ENCODE assay signal across 30 mouse cellular contexts in genomic region chr2:130897856-130898255, GRCm38 (mm10). TPM values are rescaled to one million over a fixed set of nuclear protein-coding genes. Genes with fewer than 3 reads are reported as not detected.
DNase-seq lines count a peak whose midpoint lies in the region; ATAC-seq and TF ChIP-seq lines count a peak whose summit lies in the region.
"Had no signal": no experiment of that assay in that cellular context is flagged by ENCODE, and none has a peak within 500 bp of the region (broad histone marks: within the 10 kb centered on the region; RNA-seq: fewer than 3 reads in every experiment).

No protein-coding gene starts in this region.

- DNase-seq in kidney, adult 2 months = peak; percentile 79
- DNase-seq in kidney, postnatal 0 days (ENCODE audit: low spot score) = no peak
- no peak for DNase-seq in liver, embryonic 11.5 days (ENCODE audit: low spot score)
- DNase-seq in liver, postnatal 0 days = no peak
- DNase-seq in right cerebral cortex, postnatal 14 days = no peak
- no peak for DNase-seq in forebrain, postnatal 0 days
- DNase-seq in heart, embryonic 10.5 days (ENCODE audit: low spot score) = no peak
- DNase-seq: adrenal gland, adult 2 months; cerebellum, adult 11 months; cerebellum, adult 9-11 months; gastrocnemius, postnatal 25 days; heart, adult 2 months; heart, postnatal 36 days; lung, postnatal 36 days; right cerebral cortex, postnatal 4 days; thymus, adult 2 months; thymus, postnatal 4 days had no signal

- WGBS in kidney, adult 2 months = 54% methylated on average over 2 of the region's 2 CpGs
- 84% methylated on average over 2 of the region's 2 CpGs for WGBS in kidney, embryonic 14.5 days
- WGBS in kidney, postnatal 0 days = 74% methylated on average over 2 of the region's 2 CpGs
- WGBS in liver, embryonic 11.5 days = 82% methylated on average over 2 of the region's 2 CpGs
- WGBS in liver, postnatal 0 days (ENCODE audit: insufficient replicate concordance) = 49% methylated on average over 2 of the region's 2 CpGs
- 71% methylated on average over 2 of the region's 2 CpGs for WGBS in forebrain, postnatal 0 days
- WGBS in heart, embryonic 10.5 days = 78% methylated on average over 2 of the region's 2 CpGs

- ATAC-seq in kidney, embryonic 14.5 days (ENCODE audit: low FRiP score, low TSS enrichment) = no peak
- peak; percentile 36; the same call in 1 of the 2 replicates for ATAC-seq in kidney, postnatal 0 days (replicated peaks; ENCODE audit: low FRiP score, low read depth)
- ATAC-seq in liver, embryonic 11.5 days (replicated peaks; ENCODE audit: low FRiP score) = peak; percentile 68
- ATAC-seq in liver, postnatal 0 days = peak; percentile 98
- ATAC-seq in forebrain, postnatal 0 days = no peak
- ATAC-seq: forebrain, embryonic 16.5 days; inflammation-experienced regulatory T-cells, adult 6 months; midbrain, embryonic 15.5 days; Patski had no signal

- peaks cover 21% of the 10 kb centered on the region; the same call in 1 of the 2 replicates for H3K4me1 ChIP-seq in kidney, adult 2 months (ENCODE audit: control insufficient read depth, insufficient read depth, low read length)
- H3K4me1 ChIP-seq in kidney, embryonic 14.5 days (ENCODE audit: control insufficient read depth, insufficient read depth, low read length) = no peaks in the 10 kb centered on the region
- no peaks in the 10 kb centered on the region for H3K4me1 ChIP-seq in kidney, postnatal 0 days (replicated peaks; ENCODE audit: insufficient read depth, low read length)
- no peaks in the 10 kb centered on the region for H3K4me1 ChIP-seq in liver, embryonic 11.5 days (replicated peaks; ENCODE audit: control insufficient read depth, insufficient read depth, low read length)
- peaks cover 11% of the 10 kb centered on the region for H3K4me1 ChIP-seq in liver, postnatal 0 days (ENCODE audit: insufficient read depth)
- 0 out of 2 replicates have a peak, but pooled peaks cover 3% of the 10 kb centered on the region for H3K4me1 ChIP-seq in forebrain, postnatal 0 days (ENCODE audit: insufficient read depth)
- no peaks in the 10 kb centered on the region for H3K4me1 ChIP-seq in heart, embryonic 10.5 days
- H3K4me1 ChIP-seq: forebrain, embryonic 10.5 days; heart, embryonic 15.5 days; limb, embryonic 13.5 days; lung, embryonic 15.5 days; midbrain, embryonic 15.5 days; stomach, embryonic 15.5 days had no signal

- no peak overlapping the region for H3K4me2 ChIP-seq in kidney, embryonic 14.5 days (replicated peaks; ENCODE audit: low read depth, low read length)
- H3K4me2 ChIP-seq in kidney, postnatal 0 days (ENCODE audit: low read length) = no peak overlapping the region
- H3K4me2 ChIP-seq in liver, embryonic 11.5 days = peak overlapping the region; percentile 30; the same call in 1 of the 2 replicates
- H3K4me2 ChIP-seq in liver, postnatal 0 days (ENCODE audit: low read depth, low read length) = peak overlapping the region; percentile 45
- H3K4me2 ChIP-seq in forebrain, postnatal 0 days (ENCODE audit: low read depth) = no peak overlapping the region
- H3K4me2 ChIP-seq: heart, embryonic 15.5 days; hindbrain, embryonic 14.5 days; limb, embryonic 13.5 days; lung, embryonic 15.5 days; midbrain, embryonic 15.5 days; neural tube, embryonic 12.5 days; stomach, embryonic 15.5 days had no signal

- no peak for TF ChIP-seq POLR2A in kidney, adult 2 months (IDR thresholded peaks at IDR 0.05; ENCODE audit: low read depth, low read length)

- no peak overlapping the region for H3K4me3 ChIP-seq in kidney, adult 2 months (ENCODE audit: insufficient read depth, low read depth, low read length)
- no peak overlapping the region for H3K4me3 ChIP-seq in kidney, embryonic 14.5 days (ENCODE audit: low read length)
- no peak overlapping the region for H3K4me3 ChIP-seq in kidney, postnatal 0 days (replicated peaks; ENCODE audit: low read depth, low read length)
- no peak overlapping the region for H3K4me3 ChIP-seq in liver, embryonic 11.5 days (ENCODE audit: low read depth, low read length)
- no peak overlapping the region for H3K4me3 ChIP-seq in liver, postnatal 0 days (ENCODE audit: low read depth, low read length)
- no peak overlapping the region for H3K4me3 ChIP-seq in forebrain, postnatal 0 days (ENCODE audit: low read depth, low read length)
- H3K4me3 ChIP-seq in heart, embryonic 10.5 days = no peak overlapping the region
- H3K4me3 ChIP-seq: forebrain, embryonic 10.5 days; heart, adult 2 months; heart, embryonic 15.5 days; limb, embryonic 13.5 days; lung, embryonic 15.5 days; megakaryocyte, embryonic 14.5 days; midbrain, embryonic 15.5 days; neural tube, embryonic 12.5 days; stomach, embryonic 15.5 days had no signal

- no peak for TF ChIP-seq CTCF in kidney, adult 2 months (conservative IDR thresholded peaks at IDR 0.05; ENCODE audit: insufficient read depth, insufficient read length, low read depth, low read length)
- no peak for TF ChIP-seq CTCF in kidney, postnatal 0 days (IDR thresholded peaks at IDR 0.05; ENCODE audit: low read depth)
- TF ChIP-seq CTCF in liver, postnatal 0 days (IDR thresholded peaks at IDR 0.05; ENCODE audit: low read depth) = no peak
- TF ChIP-seq CTCF in forebrain, postnatal 0 days (IDR thresholded peaks at IDR 0.05; ENCODE audit: low read depth) = no peak

- H3K9me3 ChIP-seq in kidney, embryonic 14.5 days (ENCODE audit: control insufficient read depth, low read length) = no peaks in the 10 kb centered on the region
- H3K9me3 ChIP-seq in kidney, postnatal 0 days (replicated peaks; ENCODE audit: low read length) = no peaks in the 10 kb centered on the region
- H3K9me3 ChIP-seq in liver, embryonic 11.5 days (ENCODE audit: control insufficient read depth, low read length) = no peaks in the 10 kb centered on the region
- no peaks in the 10 kb centered on the region for H3K9me3 ChIP-seq in liver, postnatal 0 days (ENCODE audit: low read length)
- H3K9me3 ChIP-seq in forebrain, postnatal 0 days (ENCODE audit: low read length) = no peaks in the 10 kb centered on the region
- H3K9me3 ChIP-seq in heart, embryonic 10.5 days = no peaks in the 10 kb centered on the region
- H3K9me3 ChIP-seq: forebrain, embryonic 10.5 days; heart, embryonic 15.5 days; limb, embryonic 13.5 days; lung, embryonic 15.5 days; megakaryocyte, embryonic 14.5 days; midbrain, embryonic 15.5 days; neural tube, embryonic 12.5 days; stomach, embryonic 15.5 days had no signal

- H3K9ac ChIP-seq in kidney, embryonic 14.5 days (ENCODE audit: low read depth, low read length) = no peak overlapping the region
- no peak overlapping the region for H3K9ac ChIP-seq in kidney, postnatal 0 days (ENCODE audit: low read depth, low read length)
- H3K9ac ChIP-seq in liver, embryonic 11.5 days (ENCODE audit: low read depth, low read length) = no peak overlapping the region
- H3K9ac ChIP-seq in liver, postnatal 0 days (replicated peaks) = no peak overlapping the region; the same call in 1 of the 2 replicates
- no peak overlapping the region for H3K9ac ChIP-seq in forebrain, postnatal 0 days
- H3K9ac ChIP-seq: heart, embryonic 15.5 days; hindbrain, embryonic 14.5 days; limb, embryonic 13.5 days; lung, embryonic 15.5 days; midbrain, embryonic 15.5 days; neural tube, embryonic 12.5 days; stomach, embryonic 15.5 days had no signal

- H3K27me3 ChIP-seq in kidney, adult 2 months (replicated peaks; ENCODE audit: control insufficient read depth, insufficient read depth, low read length) = no peaks in the 10 kb centered on the region
- H3K27me3 ChIP-seq in kidney, embryonic 14.5 days (ENCODE audit: control insufficient read depth, insufficient read depth, low read length) = no peaks in the 10 kb centered on the region
- no peaks in the 10 kb centered on the region for H3K27me3 ChIP-seq in kidney, postnatal 0 days (ENCODE audit: insufficient read depth, low read length)
- no peaks in the 10 kb centered on the region for H3K27me3 ChIP-seq in liver, embryonic 11.5 days (replicated peaks; ENCODE audit: control insufficient read depth, insufficient read depth, low read length)
- H3K27me3 ChIP-seq in liver, postnatal 0 days (ENCODE audit: insufficient read depth, low read length) = no peaks in the 10 kb centered on the region
- H3K27me3 ChIP-seq in forebrain, postnatal 0 days (ENCODE audit: insufficient read depth, low read length) = no peaks in the 10 kb centered on the region
- no peaks in the 10 kb centered on the region for H3K27me3 ChIP-seq in heart, embryonic 10.5 days (ENCODE audit: insufficient read depth, poor library complexity, severe bottlenecking)
- H3K27me3 ChIP-seq: heart, embryonic 15.5 days; limb, embryonic 13.5 days; lung, embryonic 15.5 days; megakaryocyte, embryonic 14.5 days; midbrain, embryonic 15.5 days; neural tube, embryonic 12.5 days; Patski; stomach, embryonic 15.5 days had no signal

- H3K36me3 ChIP-seq in kidney, adult 2 months (ENCODE audit: control insufficient read depth, insufficient read depth, low read length) = no peaks in the 10 kb centered on the region
- H3K36me3 ChIP-seq in kidney, embryonic 14.5 days (ENCODE audit: control insufficient read depth, insufficient read depth, low read length) = no peaks in the 10 kb centered on the region
- no peaks in the 10 kb centered on the region for H3K36me3 ChIP-seq in kidney, postnatal 0 days (ENCODE audit: insufficient read depth, low read length)
- H3K36me3 ChIP-seq in liver, embryonic 11.5 days (ENCODE audit: control insufficient read depth, insufficient read depth, low read length) = no peaks in the 10 kb centered on the region
- H3K36me3 ChIP-seq in liver, postnatal 0 days (replicated peaks; ENCODE audit: insufficient read depth, low read length) = no peaks in the 10 kb centered on the region
- H3K36me3 ChIP-seq in forebrain, postnatal 0 days (ENCODE audit: insufficient read depth) = 0 out of 2 replicates have a peak, but pooled peaks cover 3% of the 10 kb centered on the region
- H3K36me3 ChIP-seq in heart, embryonic 10.5 days = no peaks in the 10 kb centered on the region
- H3K36me3 ChIP-seq: forebrain, embryonic 10.5 days; heart, embryonic 15.5 days; limb, embryonic 13.5 days; lung, embryonic 15.5 days; midbrain, embryonic 15.5 days; neural tube, embryonic 12.5 days; stomach, embryonic 15.5 days had no signal

- peak overlapping the region; percentile 11; the same call in 1 of the 2 replicates for H3K27ac ChIP-seq in kidney, adult 2 months (ENCODE audit: insufficient read depth, low read depth, low read length)
- H3K27ac ChIP-seq in kidney, embryonic 14.5 days (ENCODE audit: low read depth, low read length) = no peak overlapping the region
- no peak overlapping the region for H3K27ac ChIP-seq in kidney, postnatal 0 days
- peak overlapping the region; percentile 62 for H3K27ac ChIP-seq in liver, embryonic 11.5 days (ENCODE audit: low read depth, low read length)
- H3K27ac ChIP-seq in liver, postnatal 0 days (ENCODE audit: low read depth) = peak overlapping the region; percentile 77
- H3K27ac ChIP-seq in forebrain, postnatal 0 days (ENCODE audit: low read depth, low read length) = no peak overlapping the region
- no peak overlapping the region for H3K27ac ChIP-seq in heart, embryonic 10.5 days
- H3K27ac ChIP-seq: forebrain, embryonic 10.5 days; heart, adult 2 months; heart, embryonic 15.5 days; hindbrain, embryonic 14.5 days; limb, embryonic 13.5 days; lung, embryonic 15.5 days; midbrain, embryonic 15.5 days; neural tube, embryonic 12.5 days; stomach, embryonic 15.5 days had no signal

- no peak for TF ChIP-seq EP300 in liver, postnatal 0 days (IDR thresholded peaks at IDR 0.05; ENCODE audit: low read depth)

RNA-seq across cellular contexts. Expression of gene 4930402H24Rik, which starts 8.3 kb away (rescaled TPM):
- 70.2 and 91.4 TPM in 2 replicates for polyA plus RNA-seq in kidney, adult 2 months (2012; rRNA removed)
- 20.6 and 35.0 TPM in 2 replicates for polyA plus RNA-seq in kidney, embryonic 14.5 days (2014; fragmentation: Nextera tagmentation; extraction: Ambion mirVana)
- 19.2 and 23.2 TPM in 2 replicates for polyA plus RNA-seq in kidney, postnatal 0 days (2015; fragmentation: Nextera tagmentation; extraction: Ambion mirVana)
- 15.4 and 20.6 TPM in 2 replicates for polyA plus RNA-seq in liver, embryonic 11.5 days (2014; fragmentation: Nextera tagmentation; extraction: Ambion mirVana)
- polyA plus RNA-seq in liver, postnatal 0 days (2015; fragmentation: Nextera tagmentation; extraction: Ambion mirVana) = 6.6 and 8.9 TPM in 2 replicates
- total RNA-seq in forebrain, postnatal 0 days (2014; rRNA removed) = 88.5 and 97.9 TPM in 2 replicates
- 31.3 and 49.2 TPM in 2 replicates for polyA plus RNA-seq in forebrain, postnatal 0 days (2015; fragmentation: Nextera tagmentation; extraction: Ambion mirVana)
- polyA plus RNA-seq in heart, embryonic 10.5 days (2016; fragmentation: Nextera tagmentation; extraction: Ambion mirVana) = 36.8 and 56.0 TPM in 2 replicates

RNA-seq across cellular contexts. Expression of gene Atrn, which starts 8.4 kb away (rescaled TPM):
- 14.5 and 14.9 TPM in 2 replicates for polyA plus RNA-seq in kidney, adult 2 months (2012; rRNA removed)
- polyA plus RNA-seq in kidney, embryonic 14.5 days (2014; fragmentation: Nextera tagmentation; extraction: Ambion mirVana) = 8.2 and 11.6 TPM in 2 replicates
- polyA plus RNA-seq in kidney, postnatal 0 days (2015; fragmentation: Nextera tagmentation; extraction: Ambion mirVana) = 6.2 and 6.5 TPM in 2 replicates
- 5.3 and 7.0 TPM in 2 replicates for polyA plus RNA-seq in liver, embryonic 11.5 days (2014; fragmentation: Nextera tagmentation; extraction: Ambion mirVana)
- polyA plus RNA-seq in liver, postnatal 0 days (2015; fragmentation: Nextera tagmentation; extraction: Ambion mirVana) = 4.3 and 6.3 TPM in 2 replicates
- 61.2 and 80.3 TPM in 2 replicates for total RNA-seq in forebrain, postnatal 0 days (2014; rRNA removed)
- polyA plus RNA-seq in forebrain, postnatal 0 days (2015; fragmentation: Nextera tagmentation; extraction: Ambion mirVana) = 9.1 and 11.4 TPM in 2 replicates
- 5.3 and 5.6 TPM in 2 replicates for polyA plus RNA-seq in heart, embryonic 10.5 days (2016; fragmentation: Nextera tagmentation; extraction: Ambion mirVana)

Comparison
In these comparisons a context has a peak if more than half of its experiments do, and no peak if none do; other contexts are left out.
1. H3K27ac ChIP-seq: peak in kidney, adult 2 months (single experiment), liver, embryonic 11.5 days (single experiment) and liver, postnatal 0 days (single experiment); none in kidney, embryonic 14.5 days (single experiment), kidney, postnatal 0 days (single experiment), forebrain, postnatal 0 days (single experiment) and heart, embryonic 10.5 days (single experiment).
2. ATAC-seq: peak in kidney, postnatal 0 days (single experiment), liver, embryonic 11.5 days (single experiment) and liver, postnatal 0 days (single experiment); none in kidney, embryonic 14.5 days (single experiment) and forebrain, postnatal 0 days (single experiment).
3. H3K4me2 ChIP-seq: peak in liver, embryonic 11.5 days (single experiment) and liver, postnatal 0 days (single experiment); none in kidney, embryonic 14.5 days (single experiment), kidney, postnatal 0 days (single experiment) and forebrain, postnatal 0 days (single experiment).